Mouse (Mus musculus) heart, postnatal 0 days (tissue): ENCODE results near the gene Lsm5. TPM values are rescaled to one million over a fixed set of nuclear protein-coding genes. Genes with fewer than 3 reads are reported as not detected.

ENCODE experiments used
- ATAC-seq: fragments of 200-750 bp; cut with Nextera tagmentation; 2 replicates; pipeline ENCODE4 v1.8.0; 2017; ENCODE audit warnings: low read depth, moderate number of reproducible peaks, moderate library complexity; ENCODE audit not compliant: insufficient read depth
- DNase-seq: peaks from one replicate; pipeline ENCODE4 v3.0.0-alpha.2; 2016; ENCODE audit warnings: low spot score
- H3K27ac ChIP-seq: fragments of 300-500 bp; sonication (generic); 2 replicates; pipeline ENCODE4 v1.5.1; 2014; ENCODE audit warnings: low read depth, mild to moderate bottlenecking
- H3K27me3 ChIP-seq: fragments of 300-500 bp; sonication (generic); 2 replicates; pipeline ENCODE4 v1.6.1; 2014; ENCODE audit warnings: low read length, mixed read lengths; ENCODE audit not compliant: control insufficient read depth, insufficient read depth
- H3K36me3 ChIP-seq: fragments of 300-500 bp; sonication (generic); replicated peaks from 2 replicates; pipeline ENCODE4 v1.6.1; 2014; ENCODE audit warnings: low read length, mixed read lengths; ENCODE audit not compliant: control insufficient read depth, insufficient read depth
- H3K4me1 ChIP-seq: fragments of 300-500 bp; sonication (generic); 2 replicates; pipeline ENCODE4 v1.6.1; 2014; ENCODE audit warnings: antibody characterized with exemption; ENCODE audit not compliant: control insufficient read depth, insufficient read depth
- H3K4me2 ChIP-seq: fragments of 300-500 bp; sonication (generic); 2 replicates; pipeline ENCODE4 v1.6.1; 2014; ENCODE audit warnings: low read depth, mild to moderate bottlenecking, low read length, moderate library complexity
- H3K4me3 ChIP-seq: fragments of 300-500 bp; sonication (generic); 2 replicates; pipeline ENCODE4 v1.5.1; 2014; ENCODE audit warnings: low read depth, low read length
- H3K9ac ChIP-seq: fragments of 300-500 bp; sonication (generic); replicated peaks from 2 replicates; pipeline ENCODE4 v1.6.1; 2014; ENCODE audit warnings: low read depth, low read length, mixed read lengths
- H3K9me3 ChIP-seq: fragments of 300-500 bp; sonication (generic); replicated peaks from 2 replicates; pipeline ENCODE4 v1.6.1; 2016; ENCODE audit warnings: low read length; ENCODE audit not compliant: control insufficient read depth
- CTCF ChIP-seq: IDR thresholded peaks from 2 replicates; pipeline ENCODE4 v1.5.1; 2016; ENCODE audit warnings: antibody characterized with exemption, control low read depth, low read depth
- EP300 ChIP-seq: IDR thresholded peaks from 2 replicates; pipeline ENCODE4 v1.6.1; 2016; ENCODE audit warnings: antibody characterized with exemption, low read depth
- WGBS: fragments of 180-500 bp; shearing (Covaris S2); extraction: QIAGEN DNeasy Blood & Tissue Kit; methylation state at CpG from one replicate; pipeline ENCODE4 v1.1.7; 2014; 5-methylcytosine and 5-hydroxymethylcytosine counted together
- polyA plus RNA-seq: library from polyadenylated mRNA; unstranded; fragments of >200 nt; fragmentation: Nextera tagmentation; extraction: Ambion mirVana; gene quantifications from 2 replicates; pipeline ENCODE4 v1.2.1, GENCODE M21; 2015
- total RNA-seq: library from RNA; depleted of rRNA; stranded (reverse); fragments of >200 nt; gene quantifications from 2 replicates; pipeline ENCODE4 v1.2.3, GENCODE M21; 2014; ENCODE audit warnings: low replicate concordance; rRNA removed

Gene Lsm5
- total and polyA plus RNA-seq, 2 experiments from 2014 or later = 2.5 to 62.9 TPM

DNA sequence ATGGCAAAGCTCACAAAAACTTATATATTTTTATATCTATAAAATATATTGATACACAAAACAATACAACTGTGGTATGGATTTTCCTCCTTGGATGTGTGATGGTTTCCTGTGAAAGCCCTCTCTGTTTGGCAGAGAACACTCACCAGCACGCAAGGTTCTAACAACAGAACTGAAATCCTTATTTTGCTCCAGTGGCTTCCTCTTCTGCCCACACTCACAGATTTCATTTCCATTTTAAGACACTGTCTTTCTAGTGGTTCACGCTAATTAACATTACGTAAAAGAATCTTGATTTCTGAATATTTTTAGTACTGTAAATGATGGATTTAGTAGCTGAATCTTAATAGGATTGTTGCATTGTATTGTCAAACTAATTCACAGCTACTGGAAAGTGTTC is 16.3 kb downstream of the Lsm5 start:
- Histone ChIP-seq H3K36me3 (no peaks in the 10 kb centered on the region), H3K9ac (no peak overlapping the region), H3K27ac (no peak overlapping the region), H3K27me3 (no peaks in the 10 kb centered on the region), H3K4me3 (no peak overlapping the region), H3K4me2 (no peak overlapping the region), H3K4me1 (no peaks in the 10 kb centered on the region), H3K9me3 (no peaks in the 10 kb centered on the region)
- TF ChIP-seq CTCF (no peak), EP300 (no peak)
- 86% methylated on average over 3 of the region's 3 CpGs for WGBS
- DNase-seq = no peak
- ATAC-seq = no peak

DNA sequence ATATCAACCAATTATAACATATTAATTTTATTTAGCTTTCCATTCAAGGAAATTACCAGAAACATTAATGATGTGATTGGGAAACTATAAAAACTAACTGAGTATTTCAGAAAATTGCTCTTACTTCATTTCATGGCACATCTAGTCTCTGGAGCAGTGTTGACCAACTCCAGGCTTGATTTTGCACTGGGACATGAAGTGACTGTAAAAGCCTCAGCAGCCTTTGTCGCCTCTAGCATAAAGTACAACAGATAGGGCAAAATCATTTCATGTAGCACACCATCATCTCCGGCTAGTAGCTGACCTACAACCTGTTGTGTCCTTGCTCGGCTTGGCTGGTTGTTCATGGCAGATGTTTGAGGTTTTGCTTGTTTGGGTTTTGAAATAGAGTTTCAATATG is 40.1 kb downstream of the Lsm5 start:
- TF ChIP-seq CTCF (no peak), EP300 (no peak)
- no peaks in the 10 kb centered on the region for H3K4me1 ChIP-seq
- no peak overlapping the region for H3K4me2 ChIP-seq
- no peaks in the 10 kb centered on the region for H3K36me3 ChIP-seq
- no peaks in the 10 kb centered on the region for H3K9me3 ChIP-seq
- no peaks in the 10 kb centered on the region for H3K27me3 ChIP-seq
- no peak overlapping the region for H3K4me3 ChIP-seq
- DNase-seq (no peak), ATAC-seq (no peak)
- no peak overlapping the region for H3K27ac ChIP-seq
- no peak overlapping the region for H3K9ac ChIP-seq
- 80% methylated on average over 3 of the region's 3 CpGs for WGBS

DNA sequence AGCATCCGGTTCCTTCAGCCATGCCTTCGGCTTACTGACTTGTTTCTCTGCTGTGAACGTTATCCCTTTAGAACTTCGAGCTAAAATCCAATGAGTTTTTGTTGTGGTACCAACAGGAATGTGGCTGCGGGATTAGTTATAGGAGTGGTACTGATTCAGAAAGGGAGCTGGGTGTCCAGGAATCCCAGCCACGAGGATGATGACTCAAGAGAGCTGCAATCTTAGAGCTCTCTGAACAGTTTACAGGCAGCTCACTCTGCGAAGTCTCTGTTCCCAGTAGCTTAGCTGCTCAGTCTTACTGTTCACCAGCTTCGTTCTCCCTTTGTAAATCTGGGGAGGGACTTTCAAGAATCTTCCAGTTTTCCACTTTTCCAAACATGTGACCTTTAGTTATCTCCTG is 49.1 kb downstream of the Lsm5 start:
- H3K4me2 ChIP-seq = no peak overlapping the region
- TF ChIP-seq CTCF (no peak), EP300 (no peak)
- no peaks in the 10 kb centered on the region for H3K9me3 ChIP-seq
- peaks cover 14% of the 10 kb centered on the region; the same call in 1 of the 2 replicates for H3K27me3 ChIP-seq
- no peaks in the 10 kb centered on the region for H3K36me3 ChIP-seq
- ATAC-seq = no peak
- peaks cover 8% of the 10 kb centered on the region for H3K4me1 ChIP-seq
- DNase-seq = no peak
- no peak overlapping the region for H3K27ac ChIP-seq
- no peak overlapping the region for H3K4me3 ChIP-seq
- 65% methylated on average over 8 of the region's 8 CpGs for WGBS
- no peak overlapping the region for H3K9ac ChIP-seq

DNA sequence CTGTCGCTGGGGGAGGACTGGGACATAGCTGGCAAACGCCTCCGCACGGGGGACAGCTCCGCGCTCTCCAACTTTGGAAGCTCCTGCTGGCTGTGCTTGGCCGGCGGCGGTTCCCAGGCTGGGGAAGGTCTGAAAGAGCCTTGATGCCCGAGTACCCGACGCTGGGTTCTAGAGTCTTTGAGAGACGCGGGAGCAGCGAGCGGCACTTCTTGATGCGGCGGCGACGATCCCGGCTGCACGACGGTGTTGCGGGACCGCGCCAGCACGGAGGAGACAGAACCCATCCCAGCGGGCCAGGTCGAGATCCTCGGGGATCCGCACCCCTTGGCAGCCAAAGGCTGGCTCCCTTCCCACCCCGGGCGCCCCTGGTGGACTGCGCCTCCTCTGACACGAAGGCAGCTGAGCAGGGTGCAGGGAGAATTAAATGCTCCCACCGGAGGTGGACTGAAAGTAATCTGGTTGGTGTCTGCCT is 52.4 kb downstream of the Lsm5 start:
- Histone ChIP-seq H3K27me3 (peaks cover 14% of the 10 kb centered on the region; the same call in 1 of the 2 replicates), H3K4me2 (peak overlapping the region; percentile 87), H3K36me3 (no peaks in the 10 kb centered on the region), H3K27ac (no peak overlapping the region), H3K9ac (0 out of 2 replicates have a peak overlapping the region, but pooled peaks have one; percentile 26), H3K9me3 (no peaks in the 10 kb centered on the region), H3K4me3 (peak overlapping the region; percentile 50), H3K4me1 (peaks cover 8% of the 10 kb centered on the region)
- DNase-seq (no peak), ATAC-seq (no peak)
- 1% methylated on average over 36 of the region's 36 CpGs for WGBS
- TF ChIP-seq CTCF (no peak), EP300 (no peak)

Other genes starting within 250 kb of the Lsm5 start
- 54.4 and 83.2 TPM in 2 replicates for gene Pde1c, start 135.6 kb downstream of the Lsm5 start, total RNA-seq
- 23.1 and 26.8 TPM in 2 replicates for gene Pde1c, start 135.6 kb downstream of the Lsm5 start, polyA plus RNA-seq
- 5.3 and 9.1 TPM in 2 replicates for gene Avl9, start 10.2 kb upstream of the Lsm5 start, total RNA-seq
- 3.7 and 4.0 TPM in 2 replicates for gene Avl9, start 10.2 kb upstream of the Lsm5 start, polyA plus RNA-seq
- 37.2 and 41.5 TPM in 2 replicates for gene Kbtbd2, start 93.1 kb upstream of the Lsm5 start, total RNA-seq
- 17.0 and 17.6 TPM in 2 replicates for gene Kbtbd2, start 93.1 kb upstream of the Lsm5 start, polyA plus RNA-seq
- gene Fkbp9, start 127.3 kb upstream of the Lsm5 start, total RNA-seq = 123 and 142 TPM in 2 replicates
- 90.0 and 90.2 TPM in 2 replicates for gene Fkbp9, start 127.3 kb upstream of the Lsm5 start, polyA plus RNA-seq
- gene Nt5c3, start 219.2 kb upstream of the Lsm5 start, total RNA-seq = 65.3 and 74.0 TPM in 2 replicates
- 95.9 and 108 TPM in 2 replicates for gene Nt5c3, start 219.2 kb upstream of the Lsm5 start, polyA plus RNA-seq
- not detected in 2 replicates for gene Vmn1r4, start 219.3 kb upstream of the Lsm5 start, total RNA-seq
- 0.07 and 0.19 TPM in 2 replicates for gene Vmn1r4, start 219.3 kb upstream of the Lsm5 start, polyA plus RNA-seq